Mouse (Mus musculus) fat pad, adult 2 months (tissue): ENCODE data around the gene Zfp710.

Experiments used
- DNase-seq: peaks from one replicate; pipeline ENCODE4 v3.0.0-alpha.2; 2011; ENCODE audit warnings: low read depth, low spot score; ENCODE audit errors: extremely low read depth

The Zfp710 gene

DNA sequence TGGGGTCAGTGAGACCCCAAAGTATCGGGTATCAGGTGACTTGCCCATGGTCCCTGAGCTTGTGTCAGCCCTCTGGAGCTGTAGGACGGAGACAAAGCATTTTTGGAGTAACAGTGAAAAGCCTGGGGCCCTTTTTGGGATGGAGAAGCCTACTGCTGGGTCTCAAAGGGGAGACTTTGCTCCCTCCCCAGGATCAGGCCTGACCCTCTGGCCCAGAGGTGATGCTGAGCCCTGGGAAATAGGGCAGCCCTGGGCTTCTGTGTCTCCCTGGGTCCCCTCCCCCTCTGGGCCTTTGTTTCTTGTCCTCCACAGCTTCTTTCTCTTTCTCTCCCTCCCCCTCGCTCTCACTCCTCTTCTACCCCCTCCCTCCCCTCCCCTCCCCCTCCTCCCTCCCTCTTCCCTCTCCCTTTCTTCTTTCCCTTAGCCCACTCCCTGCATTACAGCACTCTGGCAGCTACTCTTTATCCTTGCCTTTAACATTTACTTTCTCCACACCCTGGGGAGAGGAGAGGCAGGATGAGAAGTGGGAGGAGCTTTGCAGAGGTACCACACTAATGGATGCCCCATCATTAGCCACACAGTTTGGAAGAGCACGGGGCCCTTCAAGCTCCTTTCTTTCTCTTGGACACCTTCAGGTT, 51.5 kb downstream of the Zfp710 start:
- no peak for DNase-seq

DNA sequence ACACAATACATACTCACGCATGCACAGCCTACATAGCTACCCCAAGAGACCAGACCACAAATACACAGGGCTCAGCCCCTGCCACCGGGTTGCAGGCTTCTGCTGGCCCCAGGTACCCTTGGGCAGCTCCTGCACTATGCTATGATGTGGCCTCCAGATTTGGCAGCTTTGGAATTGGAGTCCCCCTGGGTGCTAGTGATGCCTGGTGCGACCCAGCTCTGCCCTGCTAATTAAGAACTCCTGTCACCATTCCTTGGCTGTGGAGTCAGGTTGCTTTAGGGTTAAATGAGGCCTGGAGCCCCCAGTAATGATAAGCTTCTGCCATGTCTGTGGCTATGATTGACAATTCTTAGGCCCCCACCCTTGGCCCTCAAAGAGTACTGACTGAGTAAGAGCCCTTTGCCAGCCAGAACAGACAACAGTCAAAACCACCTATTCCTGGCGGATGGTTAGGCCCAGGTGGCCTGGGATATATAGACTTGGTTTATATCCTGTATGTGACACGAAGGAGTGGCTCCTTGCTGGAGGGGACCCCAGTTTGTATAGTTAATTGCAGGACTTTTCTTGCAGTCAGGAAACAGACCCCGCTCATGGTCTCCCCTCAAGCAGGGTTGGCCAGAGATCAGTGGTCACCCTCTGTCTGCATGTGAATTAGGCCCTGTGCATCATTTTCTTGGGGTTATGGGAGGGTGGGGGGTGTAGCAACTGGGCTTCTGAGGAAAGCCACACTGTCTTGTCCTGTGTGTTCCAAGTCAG, 52.5 kb downstream of the Zfp710 start:
- no peak for DNase-seq

GRCm38 (mm10) chr7:80077801-80078200, 53.2 kb downstream of the Zfp710 start:
- DNase-seq: no peak

DNA sequence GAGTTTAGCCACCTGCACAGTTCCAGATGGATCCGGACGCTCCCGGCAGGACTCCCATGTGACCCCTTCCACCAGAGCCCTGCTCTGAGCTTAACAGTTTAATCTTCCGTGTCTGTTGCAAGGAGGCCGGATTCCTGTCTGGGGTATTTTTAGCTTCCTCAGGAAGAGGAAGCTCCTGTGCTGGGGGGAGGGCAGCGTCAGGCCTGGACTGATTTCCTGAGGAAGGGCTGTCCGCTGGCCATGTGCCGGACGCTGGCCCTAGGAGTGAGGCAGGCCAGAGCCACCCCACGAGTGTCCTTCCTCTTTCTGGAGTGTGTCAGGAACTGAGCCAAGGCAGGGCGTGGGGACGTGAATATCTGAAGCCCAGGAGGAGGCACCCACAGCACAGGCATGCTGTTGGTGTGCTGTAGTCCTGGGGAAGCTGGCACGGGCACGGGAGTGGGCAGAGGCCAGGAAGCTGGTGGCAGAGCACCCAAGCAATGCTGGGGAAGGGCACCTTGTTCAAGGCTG, 54.2 kb downstream of the Zfp710 start:
- DNase-seq: no peak

DNA sequence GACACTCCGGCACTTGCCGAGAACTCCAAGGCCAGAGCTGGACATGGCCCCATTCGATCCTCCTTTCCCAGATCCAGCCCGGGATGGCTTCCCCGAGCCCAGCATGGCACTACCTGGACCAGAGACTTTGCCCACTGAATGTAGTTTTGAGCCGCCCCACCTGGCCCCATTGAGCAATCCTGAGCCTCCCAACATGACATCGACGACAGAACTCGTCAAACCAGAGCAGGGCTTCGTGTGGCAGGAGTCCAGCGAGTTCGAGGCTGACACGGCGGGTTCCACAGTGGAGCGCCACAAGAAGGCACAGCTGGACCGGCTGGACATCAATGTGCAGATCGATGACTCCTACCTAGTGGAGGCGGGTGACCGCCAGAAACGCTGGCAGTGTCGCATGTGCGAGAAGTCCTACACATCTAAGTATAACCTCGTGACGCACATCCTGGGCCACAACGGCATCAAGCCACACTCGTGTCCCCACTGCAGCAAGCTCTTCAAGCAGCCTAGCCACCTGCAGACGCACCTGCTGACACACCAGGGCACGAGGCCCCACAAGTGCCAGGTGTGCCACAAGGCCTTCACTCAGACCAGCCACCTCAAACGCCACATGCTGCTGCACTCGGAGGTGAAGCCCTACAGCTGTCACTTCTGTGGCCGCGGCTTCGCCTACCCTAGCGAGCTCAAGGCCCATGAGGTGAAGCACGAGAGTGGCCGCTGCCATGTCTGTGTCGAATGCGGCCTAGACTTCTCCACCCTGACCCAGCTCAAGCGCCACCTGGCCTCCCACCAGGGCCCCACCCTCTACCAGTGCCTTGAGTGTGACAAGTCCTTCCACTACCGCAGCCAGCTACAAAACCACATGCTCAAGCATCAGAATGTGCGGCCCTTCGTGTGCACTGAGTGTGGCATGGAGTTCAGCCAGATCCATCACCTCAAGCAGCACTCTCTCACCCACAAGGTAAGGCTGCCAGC, 57.3 kb downstream of the Zfp710 start:
- DNase-seq: no peak

- no peak for DNase-seq
Measured at GRCm38 (mm10) chr7:80084484-80084931, 59.9 kb downstream of the Zfp710 start.

DNA sequence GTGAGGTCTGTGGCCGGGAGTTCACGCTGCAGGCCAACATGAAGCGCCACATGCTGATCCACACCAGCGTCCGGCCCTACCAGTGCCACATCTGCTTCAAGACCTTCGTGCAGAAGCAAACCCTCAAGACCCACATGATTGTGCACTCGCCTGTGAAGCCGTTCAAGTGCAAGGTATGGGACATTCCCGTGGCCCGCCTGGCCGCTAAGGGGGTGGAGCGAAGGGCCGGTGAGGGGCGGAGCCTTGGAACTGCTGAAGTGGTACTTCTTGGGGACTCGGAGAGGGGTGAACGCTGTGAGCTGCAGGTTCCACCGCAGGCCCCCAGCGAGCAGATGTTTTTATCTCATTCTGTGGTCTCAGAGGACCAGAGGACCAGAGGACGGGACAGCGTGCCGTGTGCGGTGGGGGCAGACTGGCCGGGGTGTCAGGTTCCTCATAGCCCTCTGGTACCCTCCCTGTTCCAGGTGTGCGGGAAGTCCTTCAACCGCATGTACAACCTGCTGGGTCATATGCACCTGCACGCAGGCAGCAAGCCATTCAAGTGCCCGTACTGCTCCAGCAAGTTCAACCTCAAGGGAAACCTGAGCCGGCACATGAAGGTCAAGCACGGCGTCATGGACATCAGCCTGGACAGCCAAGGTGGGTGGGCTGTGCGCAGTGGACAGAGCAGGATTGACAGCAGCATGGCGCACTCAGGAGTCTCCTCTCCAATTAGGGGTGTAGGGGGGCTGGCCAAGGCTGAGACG, 61.5 kb downstream of the Zfp710 start:
- DNase-seq: no peak

DNA sequence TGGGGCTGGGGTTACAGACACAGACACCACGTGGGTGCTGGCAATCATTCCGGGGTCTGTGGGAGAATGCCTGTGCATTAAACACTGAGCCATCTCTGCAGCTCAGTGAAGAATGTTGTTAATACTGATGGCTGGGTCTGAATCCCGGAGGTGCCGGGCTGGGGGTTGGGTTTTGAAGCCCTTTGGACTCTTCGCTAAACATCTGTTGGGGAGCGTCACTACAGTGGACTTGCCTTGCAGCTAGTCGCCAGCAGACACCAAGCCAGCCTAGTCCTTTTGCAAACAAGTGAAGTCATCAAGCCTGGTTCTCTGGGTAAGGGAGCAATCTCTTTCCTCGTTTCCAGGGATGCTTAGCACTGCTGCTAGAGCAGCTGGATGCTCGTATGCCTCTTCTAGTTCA, 63.6 kb downstream of the Zfp710 start:
- DNase-seq: no peak

- DNase-seq: no peak
Measured at GRCm38 (mm10) chr7:80090191-80091003, 65.8 kb downstream of the Zfp710 start.

- no peak for DNase-seq
Measured at GRCm38 (mm10) chr7:80091004-80091865, 66.6 kb downstream of the Zfp710 start.

DNA sequence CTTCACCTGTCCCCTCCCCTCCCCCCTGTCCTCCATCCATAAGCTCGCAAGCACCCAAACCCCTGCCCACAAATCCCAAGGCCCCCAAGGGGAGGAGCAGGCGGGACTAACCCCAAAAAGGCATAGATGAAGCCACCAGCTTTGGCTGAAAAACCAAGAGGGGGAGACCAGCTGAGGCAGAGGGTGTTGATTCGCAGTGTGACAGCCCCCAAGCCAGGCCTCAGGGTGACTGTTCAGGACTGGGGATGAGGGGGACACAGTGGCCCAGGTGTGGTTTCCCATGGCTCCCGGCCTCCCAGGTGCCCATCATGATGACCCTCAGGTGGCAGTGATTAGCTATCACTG, 67.2 kb downstream of the Zfp710 start:
- no peak for DNase-seq

- no peak for DNase-seq
Measured at GRCm38 (mm10) chr7:80092351-80093046, 67.9 kb downstream of the Zfp710 start.

- DNase-seq: no peak
Measured at GRCm38 (mm10) chr7:80094481-80094880, 69.9 kb downstream of the Zfp710 start.

DNA sequence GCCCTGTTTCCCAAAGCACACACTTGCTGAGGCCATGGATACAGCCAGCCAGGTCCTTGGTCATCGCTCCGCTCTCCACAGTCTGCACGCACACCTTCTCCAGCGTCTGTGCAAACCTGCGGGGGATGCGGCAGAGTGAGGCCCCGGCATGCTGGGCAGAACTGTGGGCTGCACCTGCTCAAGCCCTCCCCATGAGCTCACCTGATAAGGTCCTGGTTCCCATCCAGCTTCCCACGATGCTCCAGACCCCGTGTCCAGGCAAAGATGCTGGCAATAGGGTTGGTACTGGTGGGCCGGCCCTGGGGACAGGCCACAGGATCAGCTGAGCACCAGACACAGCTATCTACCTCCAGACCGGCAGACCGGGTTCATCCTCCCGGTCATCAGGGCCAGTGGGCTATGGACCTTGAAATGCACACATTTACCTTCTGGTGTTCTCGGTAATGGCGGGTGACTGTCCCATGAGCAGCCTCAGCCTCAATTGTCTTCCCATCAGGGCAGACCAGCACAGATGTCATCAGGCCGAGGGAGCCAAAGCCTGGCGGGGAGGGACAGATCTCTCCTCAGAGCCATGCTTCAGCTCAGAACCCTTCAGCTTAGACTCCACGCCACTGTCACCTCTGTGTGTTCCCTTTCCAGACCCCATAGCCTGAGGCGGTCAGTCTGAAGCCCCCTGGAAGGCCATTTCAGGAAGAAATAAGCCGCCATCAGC, 71.1 kb downstream of the Zfp710 start:
- no peak for DNase-seq

DNA sequence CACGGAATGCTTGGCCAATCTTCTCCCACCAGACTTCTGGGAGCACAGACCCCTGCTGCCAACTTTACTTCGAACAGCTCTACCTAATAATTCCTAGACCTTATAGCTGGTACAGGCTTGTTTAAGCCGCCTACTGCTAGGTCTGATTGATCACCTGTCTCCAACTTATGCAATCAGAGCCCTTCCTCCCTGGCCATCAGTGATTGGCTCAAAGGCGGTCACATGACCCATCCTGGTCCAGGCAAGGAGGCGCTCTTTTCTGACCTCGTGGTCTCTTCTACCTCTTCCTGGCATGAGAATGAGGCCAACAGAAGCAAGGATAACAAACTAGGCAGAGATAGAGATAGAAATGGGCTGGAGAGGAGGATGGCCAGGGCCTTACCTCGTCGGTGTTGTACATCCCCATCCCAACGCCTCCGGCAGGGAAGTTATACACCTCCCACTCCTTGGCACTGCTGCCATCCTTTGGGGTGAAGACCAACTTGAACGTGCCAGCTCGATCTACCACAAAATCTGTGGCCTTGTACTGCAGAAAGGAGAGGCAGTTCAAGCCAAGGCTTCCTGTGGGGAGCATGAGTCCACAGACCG, 73.9 kb downstream of the Zfp710 start:
- peak; percentile 79 for DNase-seq

GRCm38 (mm10) chr7:80103335-80103734, 78.7 kb downstream of the Zfp710 start:
- DNase-seq: no peak
